Mouse (Mus musculus) heart, embryonic 14.5 days (tissue): ENCODE data around the gene Vcam1. TPM values are rescaled to one million over a fixed set of nuclear protein-coding genes. Genes with fewer than 3 reads are reported as not detected.

ENCODE experiments used
- ATAC-seq: fragments of 200-750 bp; cut with Nextera tagmentation; 2 replicates; pipeline ENCODE4 v1.8.0; 2017; ENCODE audit warnings: low read depth, moderate TSS enrichment; ENCODE audit not compliant: insufficient number of reproducible peaks, insufficient read depth, low FRiP score
- H3K27ac ChIP-seq, 2 experiments: fragments of 200-500 bp in 1 of 2; fragments of 300-500 bp in 1 of 2; sonication (generic) in 1 of 2; replicated peaks in 1 of 2; 2 replicates each; pipeline ENCODE4 v1.5.1; 2012 to 2014; ENCODE audit warnings: low read depth in 2 of 2, low read length in 2 of 2, control low read depth in 1 of 2, mild to moderate bottlenecking in 1 of 2, mixed read lengths in 1 of 2; ENCODE audit not compliant: control insufficient read depth in 1 of 2, insufficient read depth in 1 of 2
- H3K27me3 ChIP-seq: fragments of 300-500 bp; sonication (generic); 2 replicates; pipeline ENCODE4 v1.6.1; 2014; ENCODE audit warnings: mild to moderate bottlenecking, low read length, control low read depth; ENCODE audit not compliant: control insufficient read depth, insufficient read depth
- H3K36me3 ChIP-seq: fragments of 300-500 bp; sonication (generic); 2 replicates; pipeline ENCODE4 v1.6.1; 2014; ENCODE audit warnings: mild to moderate bottlenecking, control low read depth, low read length, mixed read lengths; ENCODE audit not compliant: control insufficient read depth, insufficient read depth
- H3K4me1 ChIP-seq, 2 experiments: fragments of 200-500 bp in 1 of 2; fragments of 300-500 bp in 1 of 2; sonication (generic) in 1 of 2; 2 replicates each; pipeline ENCODE4 v1.6.1; 2012 to 2014; ENCODE audit warnings: low read length in 2 of 2, control low read depth in 1 of 2, mixed read lengths in 1 of 2; ENCODE audit not compliant: control insufficient read depth in 2 of 2, insufficient read depth in 2 of 2
- H3K4me2 ChIP-seq: fragments of 300-500 bp; sonication (generic); 2 replicates; pipeline ENCODE4 v1.6.1; 2014; ENCODE audit warnings: mild to moderate bottlenecking, low read length
- H3K4me3 ChIP-seq, 2 experiments: fragments of 200-500 bp in 1 of 2; fragments of 300-500 bp in 1 of 2; sonication (generic) in 1 of 2; 2 replicates each; pipeline ENCODE4 v1.5.1; 2012 to 2014; ENCODE audit warnings: low read length in 2 of 2, mild to moderate bottlenecking in 2 of 2, control low read depth in 1 of 2, low read depth in 1 of 2, moderate library complexity in 1 of 2; ENCODE audit not compliant: control insufficient read depth in 1 of 2, insufficient read depth in 1 of 2
- H3K9ac ChIP-seq: fragments of 300-500 bp; sonication (generic); 2 replicates; pipeline ENCODE4 v1.6.1; 2014; ENCODE audit warnings: mild to moderate bottlenecking, low read length
- H3K9me3 ChIP-seq: fragments of 300-500 bp; sonication (generic); 2 replicates; pipeline ENCODE4 v1.6.1; 2016; ENCODE audit warnings: low read length, control low read depth; ENCODE audit not compliant: control insufficient read depth
- WGBS: fragments of 180-500 bp; shearing (Covaris S2); extraction: QIAGEN DNeasy Blood & Tissue Kit; methylation state at CpG from one replicate; pipeline ENCODE4 v1.1.7; 2014; 5-methylcytosine and 5-hydroxymethylcytosine counted together
- polyA plus RNA-seq: library from polyadenylated mRNA; unstranded; fragments of >200 nt; fragmentation: Nextera tagmentation; extraction: Ambion mirVana; gene quantifications from 2 replicates; pipeline ENCODE4 v1.2.1, GENCODE M21; 2014

Vcam1 gene
- polyA plus RNA-seq, 1 experiment from 2014 or later, result 75.8 TPM

GRCm38 (mm10) chr3:116114249-116115188 is 15.0 kb downstream of the Vcam1 start:
- H3K27me3 ChIP-seq, result no peaks in the 10 kb centered on the region
- ATAC-seq, result peak; percentile 72; the same call in 1 of the 2 replicates
- 0 out of 4 replicates have a peak overlapping the region, but pooled peaks of 1 of the 2 experiments have one; percentile 9 for H3K4me3 ChIP-seq
- peaks cover 4 to 14% of the 10 kb centered on the region in 2 experiments; a peak in 3 of 4 replicates for H3K4me1 ChIP-seq
- H3K9me3 ChIP-seq, result no peaks in the 10 kb centered on the region
- H3K4me2 ChIP-seq, result peak overlapping the region; percentile 40
- WGBS, result 51% methylated on average over 12 of the region's 12 CpGs
- no peak overlapping the region for H3K9ac ChIP-seq
- H3K36me3 ChIP-seq, result peaks cover 70% of the 10 kb centered on the region
- peak overlapping the region; percentile 60 to 77 for H3K27ac ChIP-seq

- ATAC-seq, result no peak
- peaks cover 4 to 14% of the 10 kb centered on the region in 2 experiments; a peak in 3 of 4 replicates for H3K4me1 ChIP-seq
- no peak overlapping the region for H3K9ac ChIP-seq
- peaks cover 68% of the 10 kb centered on the region for H3K36me3 ChIP-seq
- H3K9me3 ChIP-seq, result no peaks in the 10 kb centered on the region
- H3K27ac ChIP-seq, result no peak overlapping the region; a peak in 1 of 4 replicates
- H3K4me2 ChIP-seq, result peak overlapping the region; percentile 40; the same call in 1 of the 2 replicates
- no peak overlapping the region for H3K4me3 ChIP-seq
- H3K27me3 ChIP-seq, result no peaks in the 10 kb centered on the region
- WGBS, result 52% methylated on average over 7 of the region's 7 CpGs
Observed at GRCm38 (mm10) chr3:116113443-116114241, 15.8 kb downstream of the Vcam1 start.

GRCm38 (mm10) chr3:116112816-116113405 is 16.6 kb downstream of the Vcam1 start:
- ATAC-seq, result no peak
- H3K4me2 ChIP-seq, result no peak overlapping the region
- WGBS, result 84% methylated on average over 5 of the region's 5 CpGs
- H3K27ac ChIP-seq, result no peak overlapping the region
- peaks cover 64% of the 10 kb centered on the region for H3K36me3 ChIP-seq
- no peaks in the 10 kb centered on the region for H3K27me3 ChIP-seq
- peaks cover 4 to 14% of the 10 kb centered on the region in 2 experiments; a peak in 3 of 4 replicates for H3K4me1 ChIP-seq
- no peak overlapping the region for H3K9ac ChIP-seq
- H3K9me3 ChIP-seq, result no peaks in the 10 kb centered on the region
- H3K4me3 ChIP-seq, result no peak overlapping the region

- Histone ChIP-seq H3K4me2 (peak overlapping the region; percentile 64; the same call in 1 of the 2 replicates), H3K4me3 (no peak overlapping the region)
Observed at GRCm38 (mm10) chr3:116105713-116106112, 23.8 kb downstream of the Vcam1 start.

GRCm38 (mm10) chr3:116104866-116105647 is 24.4 kb downstream of the Vcam1 start:
- peak overlapping the region; percentile 44; the same call in 1 of the 2 replicates for H3K9ac ChIP-seq
- H3K36me3 ChIP-seq, result peaks cover 5% of the 10 kb centered on the region; the same call in 1 of the 2 replicates
- H3K4me1 ChIP-seq, result peaks cover 0 to 5% of the 10 kb centered on the region in 2 experiments; a peak in 2 of 4 replicates
- peak overlapping the region; percentile 64 for H3K4me2 ChIP-seq
- 0 out of 2 replicates have a peak, but pooled peaks have one; percentile 43 for ATAC-seq
- no peaks in the 10 kb centered on the region for H3K9me3 ChIP-seq
- H3K4me3 ChIP-seq, result peak overlapping the region; percentile 13 to 24; a peak in 3 of 4 replicates
- WGBS, result 12% methylated on average over 21 of the region's 21 CpGs
- no peaks in the 10 kb centered on the region for H3K27me3 ChIP-seq
- peak overlapping the region; percentile 25 to 33; a peak in 2 of 4 replicates for H3K27ac ChIP-seq

More at GRCm38 (mm10) chr3:116105713-116106112, 23.8 kb downstream of the Vcam1 start:
- Histone ChIP-seq H3K27me3 (no peaks in the 10 kb centered on the region), H3K36me3 (peaks cover 10% of the 10 kb centered on the region), H3K4me1 (peaks cover 0 to 5% of the 10 kb centered on the region in 2 experiments; a peak in 2 of 4 replicates), H3K9me3 (no peaks in the 10 kb centered on the region), H3K9ac (no peak overlapping the region), H3K27ac (no peak overlapping the region)
- no peak for ATAC-seq
- WGBS, result 90% methylated on average over 5 of the region's 5 CpGs

- Histone ChIP-seq H3K4me3 (no peak overlapping the region), H3K4me1 (peaks cover 0 to 5% of the 10 kb centered on the region in 2 experiments; a peak in 2 of 4 replicates), H3K27me3 (no peaks in the 10 kb centered on the region), H3K9me3 (no peaks in the 10 kb centered on the region), H3K27ac (no peak overlapping the region), H3K4me2 (no peak overlapping the region), H3K36me3 (no peaks in the 10 kb centered on the region), H3K9ac (no peak overlapping the region)
- ATAC-seq, result no peak
- 71% methylated on average over 4 of the region's 4 CpGs for WGBS
Observed at GRCm38 (mm10) chr3:116104270-116104669, 25.2 kb downstream of the Vcam1 start.
